Comparison of ENCODE assay signal across 9 mouse cellular contexts in the genomic region with DNA sequence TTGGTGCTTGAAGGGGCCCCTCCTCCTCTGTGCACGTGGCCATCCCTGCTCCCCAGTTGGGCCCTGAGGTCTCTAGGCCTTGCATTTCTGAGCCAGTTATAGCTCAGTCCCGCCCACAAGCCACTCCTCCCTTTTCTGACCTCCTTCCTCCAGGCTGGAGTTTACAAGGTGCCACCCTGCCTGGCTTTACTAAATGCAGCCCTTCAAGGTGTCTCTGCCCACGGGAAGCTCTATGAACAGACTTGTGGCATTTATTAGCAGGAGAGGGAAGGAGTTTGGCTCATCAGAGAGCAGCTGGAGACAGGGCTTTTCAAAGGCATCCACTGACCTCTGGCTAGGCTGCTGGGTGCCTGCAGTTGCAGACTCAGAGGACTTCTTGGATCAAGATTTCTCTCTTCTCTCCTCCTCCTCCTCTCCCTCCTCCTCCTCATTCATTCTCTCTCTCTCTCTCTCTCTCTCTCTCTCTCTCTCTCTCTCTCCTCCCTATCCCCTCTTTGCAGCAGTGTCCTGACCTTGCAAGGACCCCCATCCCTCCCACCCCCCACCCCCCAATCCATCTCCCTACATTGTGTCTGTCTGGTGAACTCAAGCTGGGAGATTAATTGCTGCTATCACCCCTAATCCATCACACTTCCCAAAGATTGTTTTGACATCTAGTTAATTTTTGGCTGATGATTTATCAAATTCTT.
A peak's percentile ranks its signal among the peaks of the same experiment; 100 is the strongest.
DNase-seq lines count a peak whose midpoint lies in the region; ATAC-seq lines count a peak whose summit lies in the region.
"Had no signal": no experiment of that assay in that cellular context is flagged by ENCODE, and none has a peak within 500 bp of the region (broad histone marks: within the 10 kb centered on the region; RNA-seq: fewer than 3 reads in every experiment).

No protein-coding gene starts in this region.

- H3K27ac ChIP-seq in forebrain, embryonic 11.5 days (ENCODE audit: low read depth, low read length), result no peak overlapping the region
- H3K27ac ChIP-seq in forebrain, embryonic 15.5 days (replicated peaks), result no peak overlapping the region
- H3K27ac ChIP-seq in limb, embryonic 12.5 days, result peak overlapping the region; percentile 80
- peak overlapping the region; percentile 44; the same call in 1 of the 2 replicates for H3K27ac ChIP-seq in stomach, embryonic 14.5 days (ENCODE audit: low read length)
- H3K27ac ChIP-seq: midbrain, embryonic 12.5 days had no signal

- H3K4me3 ChIP-seq in forebrain, embryonic 11.5 days (ENCODE audit: low read depth, low read length), result no peak overlapping the region
- no peak overlapping the region for H3K4me3 ChIP-seq in forebrain, embryonic 15.5 days
- H3K4me3 ChIP-seq in limb, embryonic 12.5 days (replicated peaks), result no peak overlapping the region
- no peak overlapping the region for H3K4me3 ChIP-seq in stomach, embryonic 14.5 days (ENCODE audit: low read depth, low read length)
- H3K4me3 ChIP-seq: midbrain, embryonic 12.5 days had no signal

- no peak for DNase-seq in forebrain, embryonic 11.5 days (ENCODE audit: low spot score)
- peak; percentile 72 for DNase-seq in embryo, embryonic 9.5 days (ENCODE audit: extremely low spot score)
- no peak for DNase-seq in right cerebral cortex, adult 2 months (ENCODE audit: low spot score in 2 of 2)

- H3K36me3 ChIP-seq in forebrain, embryonic 11.5 days (ENCODE audit: control insufficient read depth, insufficient read depth, low read length), result no peaks in the 10 kb centered on the region
- H3K36me3 ChIP-seq in forebrain, embryonic 15.5 days, result no peaks in the 10 kb centered on the region
- no peaks in the 10 kb centered on the region for H3K36me3 ChIP-seq in limb, embryonic 12.5 days
- H3K36me3 ChIP-seq in stomach, embryonic 14.5 days (ENCODE audit: control insufficient read depth, insufficient read depth, low read length), result no peaks in the 10 kb centered on the region
- H3K36me3 ChIP-seq: midbrain, embryonic 12.5 days had no signal

- ATAC-seq in forebrain, embryonic 11.5 days (replicated peaks; ENCODE audit: low FRiP score), result 0 out of 2 replicates have a peak, but pooled peaks have one; percentile 58
- no peak for ATAC-seq in forebrain, embryonic 15.5 days (replicated peaks)
- ATAC-seq in hematopoietic stem cell, adult 5-6 weeks (replicated peaks in 1 of 2; ENCODE audit: insufficient read depth in 1 of 2, low FRiP score in 2 of 2, low TSS enrichment in 1 of 2, low read depth in 1 of 2, poor library complexity in 2 of 2, severe bottlenecking in 2 of 2), result peak; percentile 46 to 74; a peak in 3 of 4 replicates
- peak; percentile 91 for ATAC-seq in limb, embryonic 12.5 days (ENCODE audit: insufficient number of reproducible peaks, insufficient read depth, low FRiP score, low TSS enrichment, low read depth)
- peak; percentile 80 for ATAC-seq in stomach, embryonic 14.5 days (ENCODE audit: insufficient number of reproducible peaks, insufficient read depth, low FRiP score, low read depth)
- ATAC-seq in frontal cortex, adult (ENCODE audit: low TSS enrichment), result no peak

- H3K4me1 ChIP-seq in forebrain, embryonic 11.5 days (replicated peaks; ENCODE audit: control insufficient read depth, insufficient read depth, low read length), result no peaks in the 10 kb centered on the region
- H3K4me1 ChIP-seq in forebrain, embryonic 15.5 days, result peaks cover 16% of the 10 kb centered on the region
- peaks cover 23% of the 10 kb centered on the region for H3K4me1 ChIP-seq in limb, embryonic 12.5 days (replicated peaks)
- peaks cover 16% of the 10 kb centered on the region for H3K4me1 ChIP-seq in stomach, embryonic 14.5 days (ENCODE audit: control insufficient read depth, insufficient read depth, low read length)

- H3K9me3 ChIP-seq in forebrain, embryonic 11.5 days (ENCODE audit: control insufficient read depth, low read length), result no peaks in the 10 kb centered on the region
- H3K9me3 ChIP-seq in forebrain, embryonic 15.5 days, result no peaks in the 10 kb centered on the region
- no peaks in the 10 kb centered on the region for H3K9me3 ChIP-seq in limb, embryonic 12.5 days
- no peaks in the 10 kb centered on the region for H3K9me3 ChIP-seq in stomach, embryonic 14.5 days (ENCODE audit: control insufficient read depth, low read depth, low read length)
- H3K9me3 ChIP-seq: midbrain, embryonic 12.5 days had no signal

- no peak overlapping the region for H3K4me2 ChIP-seq in forebrain, embryonic 11.5 days (ENCODE audit: low read depth, low read length, severe bottlenecking)
- no peak overlapping the region for H3K4me2 ChIP-seq in forebrain, embryonic 15.5 days (replicated peaks)
- H3K4me2 ChIP-seq in limb, embryonic 12.5 days, result peak overlapping the region; percentile 41
- no peak overlapping the region for H3K4me2 ChIP-seq in stomach, embryonic 14.5 days (replicated peaks; ENCODE audit: low read depth, low read length)
- H3K4me2 ChIP-seq: midbrain, embryonic 12.5 days had no signal

- WGBS in forebrain, embryonic 11.5 days, result 2% methylated on average over 3 of the region's 3 CpGs
- WGBS in forebrain, embryonic 15.5 days, result 7% methylated on average over 3 of the region's 3 CpGs
- WGBS in limb, embryonic 12.5 days, result 2% methylated on average over 3 of the region's 3 CpGs
- WGBS in stomach, embryonic 14.5 days, result 3% methylated on average over 3 of the region's 3 CpGs

- H3K27me3 ChIP-seq in forebrain, embryonic 11.5 days (ENCODE audit: control insufficient read depth, insufficient read depth, low read length), result no peaks in the 10 kb centered on the region
- H3K27me3 ChIP-seq in forebrain, embryonic 15.5 days, result no peaks in the 10 kb centered on the region
- H3K27me3 ChIP-seq in limb, embryonic 12.5 days, result peaks cover 4% of the 10 kb centered on the region; the same call in 1 of the 2 replicates
- no peaks in the 10 kb centered on the region for H3K27me3 ChIP-seq in stomach, embryonic 14.5 days (ENCODE audit: control insufficient read depth, insufficient read depth, low read length)
- H3K27me3 ChIP-seq: midbrain, embryonic 12.5 days had no signal

- no peak overlapping the region for H3K9ac ChIP-seq in forebrain, embryonic 11.5 days (ENCODE audit: low read length)
- H3K9ac ChIP-seq in forebrain, embryonic 15.5 days (replicated peaks), result no peak overlapping the region
- H3K9ac ChIP-seq in limb, embryonic 12.5 days (replicated peaks), result no peak overlapping the region
- no peak overlapping the region for H3K9ac ChIP-seq in stomach, embryonic 14.5 days (replicated peaks; ENCODE audit: low read depth, low read length)
- H3K9ac ChIP-seq: midbrain, embryonic 12.5 days had no signal

Comparison
In these comparisons a context has a peak if more than half of its experiments do, and no peak if none do; other contexts are left out.
1. ATAC-seq: peak in forebrain, embryonic 11.5 days (single experiment), hematopoietic stem cell, adult 5-6 weeks (2 of 2), limb, embryonic 12.5 days (single experiment) and stomach, embryonic 14.5 days (single experiment); none in forebrain, embryonic 15.5 days (single experiment) and frontal cortex, adult (single experiment).
2. H3K27ac ChIP-seq: peak in limb, embryonic 12.5 days (single experiment) and stomach, embryonic 14.5 days (single experiment); none in forebrain, embryonic 11.5 days (single experiment) and forebrain, embryonic 15.5 days (single experiment).